Comparison of ENCODE assay signal across 29 mouse cellular contexts in genomic region chr1:191045264-191045663, GRCm38 (mm10). TPM values are rescaled to one million over a fixed set of nuclear protein-coding genes. Genes with fewer than 3 reads are reported as not detected.
DNase-seq lines count a peak whose midpoint lies in the region; ATAC-seq and TF ChIP-seq lines count a peak whose summit lies in the region.
"Had no signal": no experiment of that assay in that cellular context is flagged by ENCODE, and none has a peak within 500 bp of the region (broad histone marks: within the 10 kb centered on the region; RNA-seq: fewer than 3 reads in every experiment).

No protein-coding gene starts in this region.

- H3K36me3 ChIP-seq in liver, embryonic 13.5 days, result no peaks in the 10 kb centered on the region
- no peaks in the 10 kb centered on the region for H3K36me3 ChIP-seq in liver, embryonic 16.5 days (ENCODE audit: control insufficient read depth, insufficient read depth)
- H3K36me3 ChIP-seq in lung, postnatal 0 days (ENCODE audit: insufficient read depth, low read length), result no peaks in the 10 kb centered on the region
- H3K36me3 ChIP-seq: forebrain, embryonic 10.5 days; hindbrain, embryonic 12.5 days; hindbrain, embryonic 15.5 days had no signal

- no peaks in the 10 kb centered on the region for H3K9me3 ChIP-seq in liver, embryonic 13.5 days (replicated peaks)
- H3K9me3 ChIP-seq in liver, embryonic 16.5 days (replicated peaks; ENCODE audit: control insufficient read depth, low read length), result no peaks in the 10 kb centered on the region
- no peaks in the 10 kb centered on the region for H3K9me3 ChIP-seq in lung, postnatal 0 days (ENCODE audit: low read length)
- H3K9me3 ChIP-seq: forebrain, embryonic 10.5 days; heart, embryonic 13.5 days; hindbrain, embryonic 12.5 days; hindbrain, embryonic 15.5 days had no signal

- H3K4me2 ChIP-seq in liver, embryonic 13.5 days, result no peak overlapping the region
- H3K4me2 ChIP-seq in liver, embryonic 16.5 days (ENCODE audit: low read depth, low read length), result no peak overlapping the region
- no peak overlapping the region for H3K4me2 ChIP-seq in lung, postnatal 0 days (replicated peaks; ENCODE audit: low read depth, low read length)
- H3K4me2 ChIP-seq: heart, embryonic 13.5 days; hindbrain, embryonic 12.5 days; hindbrain, embryonic 15.5 days had no signal

- WGBS in liver, embryonic 13.5 days (ENCODE audit: insufficient replicate concordance), result 61% methylated on average over 2 of the region's 2 CpGs
- 60% methylated on average over 2 of the region's 2 CpGs for WGBS in liver, embryonic 16.5 days (ENCODE audit: insufficient replicate concordance)
- 90% methylated on average over 2 of the region's 2 CpGs for WGBS in lung, postnatal 0 days

- peak; percentile 87 for ATAC-seq in liver, embryonic 13.5 days (ENCODE audit: low read depth)
- ATAC-seq in liver, embryonic 16.5 days (ENCODE audit: low read depth), result peak; percentile 77
- ATAC-seq in lung, postnatal 0 days, result no peak
- ATAC-seq: activated CD4-positive, CD25-positive, alpha-beta regulatory T cell, adult 4 months; forebrain, embryonic 14.5 days; forebrain, postnatal 0 days had no signal

- peak overlapping the region; percentile 86 for H3K27ac ChIP-seq in gastrocnemius, adult 2 months
- H3K27ac ChIP-seq in liver, embryonic 13.5 days, result peak overlapping the region; percentile 50
- no peak overlapping the region for H3K27ac ChIP-seq in liver, embryonic 16.5 days (ENCODE audit: low read length)
- no peak overlapping the region for H3K27ac ChIP-seq in lung, postnatal 0 days (ENCODE audit: low read length)
- H3K27ac ChIP-seq: forebrain, embryonic 10.5 days; heart, embryonic 13.5 days; hindbrain, embryonic 12.5 days; hindbrain, embryonic 15.5 days had no signal

- no peak for TF ChIP-seq CTCF in gastrocnemius, adult 2 months (IDR thresholded peaks at IDR 0.05)
- TF ChIP-seq CTCF in lung, postnatal 0 days (IDR thresholded peaks at IDR 0.05), result no peak

- no peaks in the 10 kb centered on the region for H3K27me3 ChIP-seq in liver, embryonic 13.5 days
- no peaks in the 10 kb centered on the region for H3K27me3 ChIP-seq in liver, embryonic 16.5 days (ENCODE audit: control insufficient read depth, insufficient read depth, low read depth, low read length)
- no peaks in the 10 kb centered on the region for H3K27me3 ChIP-seq in lung, postnatal 0 days (replicated peaks; ENCODE audit: insufficient read depth, low read length)
- H3K27me3 ChIP-seq: heart, embryonic 13.5 days; hindbrain, embryonic 12.5 days; hindbrain, embryonic 15.5 days had no signal

- peaks cover 23% of the 10 kb centered on the region for H3K4me1 ChIP-seq in liver, embryonic 13.5 days (replicated peaks)
- H3K4me1 ChIP-seq in liver, embryonic 16.5 days (ENCODE audit: control insufficient read depth, low read depth, low read length), result no peaks in the 10 kb centered on the region; the same call in 1 of the 2 replicates
- H3K4me1 ChIP-seq in lung, postnatal 0 days (ENCODE audit: insufficient read depth, low read depth, low read length), result no peaks in the 10 kb centered on the region
- H3K4me1 ChIP-seq: forebrain, embryonic 10.5 days; heart, embryonic 13.5 days; hindbrain, embryonic 12.5 days; hindbrain, embryonic 15.5 days had no signal

- DNase-seq in gastrocnemius, adult 2 months, result no peak
- DNase-seq in gastrocnemius, adult 18-20 months (ENCODE audit: low spot score), result no peak
- peak; percentile 36 for DNase-seq in liver
- DNase-seq in liver, embryonic 13.5 days, result no peak
- DNase-seq in lung, postnatal 0 days (ENCODE audit: low spot score), result no peak
- DNase-seq in kidney, postnatal 14 days, result no peak
- no peak for DNase-seq in left cerebral cortex, postnatal 14 days (ENCODE audit: low spot score in 2 of 2)
- DNase-seq: adrenal gland, adult 8-10 months; adrenal gland, postnatal 25 days; cerebellum, adult 18-20 months; cerebellum, adult 9-10 months; cerebellum, postnatal 14 days; forebrain, postnatal 0 days; gastrocnemius, postnatal 10 days had no signal

- intact Hi-C loops in gastrocnemius, adult 2 months (cut with DNase I), result no loop called here
- intact Hi-C loops in left cerebral cortex, postnatal 14 days (cut with DNase I), result no loop called here

- H3K4me3 ChIP-seq in gastrocnemius, adult 2 months, result no peak overlapping the region
- no peak overlapping the region for H3K4me3 ChIP-seq in liver, embryonic 13.5 days (replicated peaks)
- no peak overlapping the region for H3K4me3 ChIP-seq in liver, embryonic 16.5 days (ENCODE audit: low read depth, low read length)
- no peak overlapping the region for H3K4me3 ChIP-seq in lung, postnatal 0 days (ENCODE audit: low read depth, low read length)
- H3K4me3 ChIP-seq: forebrain, embryonic 10.5 days; heart, embryonic 13.5 days; hindbrain, embryonic 12.5 days; hindbrain, embryonic 15.5 days had no signal

- TF ChIP-seq EP300 in lung, postnatal 0 days (IDR thresholded peaks at IDR 0.05), result no peak

- no peak overlapping the region for H3K9ac ChIP-seq in liver, embryonic 13.5 days
- H3K9ac ChIP-seq in liver, embryonic 16.5 days (ENCODE audit: low read depth, low read length), result no peak overlapping the region
- no peak overlapping the region for H3K9ac ChIP-seq in lung, postnatal 0 days (replicated peaks; ENCODE audit: low read depth)
- H3K9ac ChIP-seq: forebrain, postnatal 0 days; heart, embryonic 13.5 days; hindbrain, embryonic 12.5 days; hindbrain, embryonic 15.5 days had no signal

RNA-seq across cellular contexts. Expression of gene Spata45, which starts 8.8 kb away (rescaled TPM):
- total RNA-seq in gastrocnemius, adult 2 months (2021), result not detected
- not detected for total RNA-seq in gastrocnemius, adult 18-20 months (2021)
- not detected in 2 replicates for polyA plus RNA-seq in liver, embryonic 13.5 days (2015; fragmentation: Nextera tagmentation; extraction: Ambion mirVana)
- not detected in 2 replicates for polyA plus RNA-seq in liver, embryonic 16.5 days (2015; fragmentation: Nextera tagmentation; extraction: Ambion mirVana)
- not detected in 2 replicates for polyA plus RNA-seq in lung, postnatal 0 days (2015; fragmentation: Nextera tagmentation; extraction: Ambion mirVana)
- not detected for total RNA-seq in left cerebral cortex, postnatal 14 days (2021)
- total RNA-seq: adrenal gland, adult 8-10 months; adrenal gland, postnatal 25 days; forebrain, postnatal 0 days; gastrocnemius, postnatal 10 days; gastrocnemius, postnatal 36 days; granulocyte monocyte progenitor cell, adult 5-6 weeks; heart, postnatal 25 days; hematopoietic stem cell, adult 5-6 weeks had no signal
- polyA plus RNA-seq: activated CD4-positive, CD25-positive, alpha-beta regulatory T cell, adult 4 months; embryonic facial prominence, embryonic 11.5 days; embryonic facial prominence, embryonic 14.5 days; forebrain, embryonic 10.5 days; forebrain, embryonic 14.5 days; forebrain, postnatal 0 days; frontal cortex, adult 2 months; heart, embryonic 13.5 days; heart, embryonic 16.5 days; hindbrain, embryonic 12.5 days; hindbrain, embryonic 15.5 days had no signal

RNA-seq across cellular contexts. Expression of gene Tatdn3, which starts 17.5 kb away (rescaled TPM):
- total RNA-seq in gastrocnemius, adult 2 months (2021), result 10 to 100 TPM; 14.4 to 15.2 TPM
- 10 to 100 TPM; 12.3 to 13.5 TPM for total RNA-seq in gastrocnemius, adult 18-20 months (2021)
- 8.6 and 10.3 TPM in 2 replicates for polyA plus RNA-seq in liver, embryonic 13.5 days (2015; fragmentation: Nextera tagmentation; extraction: Ambion mirVana)
- polyA plus RNA-seq in liver, embryonic 16.5 days (2015; fragmentation: Nextera tagmentation; extraction: Ambion mirVana), result 5.9 and 6.4 TPM in 2 replicates
- 10.5 and 11.9 TPM in 2 replicates for polyA plus RNA-seq in lung, postnatal 0 days (2015; fragmentation: Nextera tagmentation; extraction: Ambion mirVana)
- 10 to 100 TPM; 29.9 to 30.7 TPM for total RNA-seq in left cerebral cortex, postnatal 14 days (2021)

RNA-seq across cellular contexts. Expression of gene Nsl1, which starts 17.5 kb away (rescaled TPM):
- under 1 TPM; 0.05 to 0.08 TPM for total RNA-seq in gastrocnemius, adult 2 months (2021)
- under 1 TPM; 0.17 to 0.18 TPM for total RNA-seq in gastrocnemius, adult 18-20 months (2021)
- polyA plus RNA-seq in liver, embryonic 13.5 days (2015; fragmentation: Nextera tagmentation; extraction: Ambion mirVana), result 16.7 and 18.1 TPM in 2 replicates
- 12.7 and 13.5 TPM in 2 replicates for polyA plus RNA-seq in liver, embryonic 16.5 days (2015; fragmentation: Nextera tagmentation; extraction: Ambion mirVana)
- 1.5 and 1.8 TPM in 2 replicates for polyA plus RNA-seq in lung, postnatal 0 days (2015; fragmentation: Nextera tagmentation; extraction: Ambion mirVana)
- under 1 TPM; 0.70 to 0.88 TPM for total RNA-seq in left cerebral cortex, postnatal 14 days (2021)

RNA-seq across cellular contexts. Expression of gene Flvcr1, which starts 19.3 kb away (rescaled TPM):
- total RNA-seq in gastrocnemius, adult 2 months (2021), result 10 to 100 TPM; 13.0 to 16.2 TPM
- 10 to 100 TPM; 11.5 to 13.8 TPM for total RNA-seq in gastrocnemius, adult 18-20 months (2021)
- polyA plus RNA-seq in liver, embryonic 13.5 days (2015; fragmentation: Nextera tagmentation; extraction: Ambion mirVana), result 4.3 and 5.0 TPM in 2 replicates
- 2.1 and 2.2 TPM in 2 replicates for polyA plus RNA-seq in liver, embryonic 16.5 days (2015; fragmentation: Nextera tagmentation; extraction: Ambion mirVana)
- 7.8 and 7.9 TPM in 2 replicates for polyA plus RNA-seq in lung, postnatal 0 days (2015; fragmentation: Nextera tagmentation; extraction: Ambion mirVana)
- 10 to 100 TPM; 15.7 to 16.1 TPM for total RNA-seq in left cerebral cortex, postnatal 14 days (2021)

RNA-seq across cellular contexts. Expression of gene Batf3, which starts 52.4 kb away (rescaled TPM):
- total RNA-seq in gastrocnemius, adult 2 months (2021), result under 1 TPM in 1 of 2 experiments, not detected in 1; 0.38 TPM
- not detected for total RNA-seq in gastrocnemius, adult 18-20 months (2021)
- 2.6 and 3.1 TPM in 2 replicates for polyA plus RNA-seq in liver, embryonic 13.5 days (2015; fragmentation: Nextera tagmentation; extraction: Ambion mirVana)
- 1.5 and 2.4 TPM in 2 replicates for polyA plus RNA-seq in liver, embryonic 16.5 days (2015; fragmentation: Nextera tagmentation; extraction: Ambion mirVana)
- polyA plus RNA-seq in lung, postnatal 0 days (2015; fragmentation: Nextera tagmentation; extraction: Ambion mirVana), result 2.0 and 2.6 TPM in 2 replicates
- total RNA-seq in left cerebral cortex, postnatal 14 days (2021), result under 1 TPM; 0.62 to 0.74 TPM
- total RNA-seq: gastrocnemius, postnatal 36 days; granulocyte monocyte progenitor cell, adult 5-6 weeks; hematopoietic stem cell, adult 5-6 weeks had no signal
- polyA plus RNA-seq: activated CD4-positive, CD25-positive, alpha-beta regulatory T cell, adult 4 months had no signal

Comparison
In these comparisons a context has a peak if more than half of its experiments do, and no peak if none do; other contexts are left out.
1. H3K27ac ChIP-seq: peak in gastrocnemius, adult 2 months (single experiment) and liver, embryonic 13.5 days (single experiment); none in liver, embryonic 16.5 days (single experiment) and lung, postnatal 0 days (single experiment).